Comparison of ENCODE assay signal across 9 mouse cellular contexts in the genomic region with DNA sequence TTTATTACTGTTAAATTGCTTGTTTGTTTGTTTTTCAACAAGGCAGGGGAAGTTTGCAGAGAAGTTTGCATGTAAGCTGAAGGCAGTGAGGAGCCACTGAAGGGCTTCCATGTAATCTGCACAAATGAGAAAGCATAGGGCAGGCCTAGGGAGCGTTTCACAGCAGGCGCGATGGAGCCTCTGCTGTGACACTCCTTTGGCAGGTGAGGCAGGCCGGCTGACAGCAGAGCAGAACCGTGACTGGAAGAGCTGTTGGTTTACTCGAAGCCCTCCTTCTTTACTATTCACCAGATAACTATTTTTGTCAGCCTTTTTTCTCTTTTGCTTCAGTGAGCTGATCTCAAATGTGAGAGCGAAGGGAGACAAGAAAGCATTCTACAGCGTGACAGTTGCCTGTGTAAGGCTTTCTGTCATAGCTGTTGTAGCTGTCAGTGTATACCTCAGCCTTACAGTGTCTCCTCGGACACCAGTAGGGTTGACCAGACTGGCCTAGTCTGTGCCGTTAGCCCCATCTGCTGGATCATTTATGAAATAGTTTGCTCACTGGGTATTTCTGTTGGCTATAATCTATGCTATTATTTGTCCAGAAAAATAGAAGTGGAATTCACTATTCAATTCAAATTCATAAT.
A peak's percentile ranks its signal among the peaks of the same experiment; 100 is the strongest.
DNase-seq lines count a peak whose midpoint lies in the region; ATAC-seq and TF ChIP-seq lines count a peak whose summit lies in the region.
"Had no signal": no experiment of that assay in that cellular context is flagged by ENCODE, and none has a peak within 500 bp of the region (broad histone marks: within the 10 kb centered on the region; RNA-seq: fewer than 3 reads in every experiment).

No protein-coding gene starts in this region.

- 0 out of 2 replicates have a peak, but pooled peaks cover 3% of the 10 kb centered on the region for H3K36me3 ChIP-seq in forebrain, embryonic 12.5 days (replicated peaks)
- H3K36me3 ChIP-seq in liver, adult 2 months (ENCODE audit: control insufficient read depth, insufficient read depth, low read length) = peaks cover 20% of the 10 kb centered on the region

- H3K79me2 ChIP-seq in liver, adult 2 months (ENCODE audit: control insufficient read depth, insufficient read depth, low read length) = no peaks in the 10 kb centered on the region

- peak; percentile 80 for ATAC-seq in forebrain, embryonic 12.5 days (ENCODE audit: low FRiP score)

- no peaks in the 10 kb centered on the region for H3K9me3 ChIP-seq in forebrain, embryonic 12.5 days
- H3K9me3 ChIP-seq: heart, embryonic 13.5 days had no signal

- no peaks in the 10 kb centered on the region for H3K27me3 ChIP-seq in forebrain, embryonic 12.5 days
- no peaks in the 10 kb centered on the region for H3K27me3 ChIP-seq in liver, adult 2 months (ENCODE audit: control insufficient read depth, insufficient read depth, low read length)
- H3K27me3 ChIP-seq: heart, embryonic 13.5 days had no signal

- peak; percentile 22 for DNase-seq in thymus, postnatal 4 days
- no peak for DNase-seq in thymus, postnatal 0 days (ENCODE audit: low spot score)
- DNase-seq in brain, embryonic 14.5 days (ENCODE audit: low read depth) = peak; percentile 81
- peak; percentile 2 to 16 for DNase-seq in kidney, adult 8-10 months
- peak; percentile 27 for DNase-seq in liver, adult 2 months (ENCODE audit: extremely low read depth, low read depth, low spot score)
- peak; percentile 19 for DNase-seq in neural tube, embryonic 10.5 days (ENCODE audit: extremely low spot score, low spot score)
- no peak for DNase-seq in ovary, adult 18-20 months (ENCODE audit: low spot score)

- peak; percentile 66; the same call in 1 of the 2 replicates for TF ChIP-seq CTCF in brain, embryonic 14.5 days (IDR thresholded peaks at IDR 0.05; ENCODE audit: borderline replicate concordance, extremely low read depth, insufficient read depth, insufficient read length)
- peak; percentile 47 for TF ChIP-seq CTCF in liver, adult 2 months (IDR thresholded peaks at IDR 0.05; ENCODE audit: low read depth, low read length)

- no peak for TF ChIP-seq POLR2A in brain, embryonic 14.5 days (IDR thresholded peaks at IDR 0.05; ENCODE audit: borderline replicate concordance, extremely low read depth, insufficient read depth, insufficient read length, poor library complexity, severe bottlenecking)
- TF ChIP-seq POLR2A in liver, adult 2 months (IDR thresholded peaks at IDR 0.05; ENCODE audit: extremely low read depth, insufficient read depth, low read length) = no peak

- no peak overlapping the region for H3K4me2 ChIP-seq in forebrain, embryonic 12.5 days
- H3K4me2 ChIP-seq: heart, embryonic 13.5 days had no signal

- no peaks in the 10 kb centered on the region for H3K4me1 ChIP-seq in forebrain, embryonic 12.5 days
- no peaks in the 10 kb centered on the region for H3K4me1 ChIP-seq in liver, adult 2 months (ENCODE audit: control insufficient read depth, insufficient read depth, low read length)

- no peak overlapping the region for H3K4me3 ChIP-seq in forebrain, embryonic 12.5 days (replicated peaks)
- no peak overlapping the region for H3K4me3 ChIP-seq in liver, adult 2 months (ENCODE audit: insufficient read depth, low read depth, low read length)
- H3K4me3 ChIP-seq: heart, embryonic 13.5 days had no signal

- no peak overlapping the region for H3K27ac ChIP-seq in forebrain, embryonic 12.5 days
- no peak overlapping the region for H3K27ac ChIP-seq in liver, adult 2 months (replicated peaks; ENCODE audit: insufficient read depth, low read depth, low read length)
- H3K27ac ChIP-seq: heart, embryonic 13.5 days had no signal

- WGBS in forebrain, embryonic 12.5 days = 47% methylated on average over 10 of the region's 10 CpGs
- 70% methylated on average over 10 of the region's 10 CpGs for WGBS in liver, adult 2 months

- H3K9ac ChIP-seq in forebrain, embryonic 12.5 days = no peak overlapping the region
- no peak overlapping the region for H3K9ac ChIP-seq in liver, adult 2 months (ENCODE audit: low read depth, low read length)
- H3K9ac ChIP-seq: heart, embryonic 13.5 days had no signal

Comparison
In these comparisons a context has a peak if more than half of its experiments do, and no peak if none do; other contexts are left out.
1. DNase-seq: peak in thymus, postnatal 4 days (single experiment), brain, embryonic 14.5 days (single experiment), kidney, adult 8-10 months (2 of 2), liver, adult 2 months (single experiment) and neural tube, embryonic 10.5 days (single experiment); none in thymus, postnatal 0 days (single experiment) and ovary, adult 18-20 months (single experiment).